Mouse (Mus musculus): ENCODE measurements around the gene Cabp2.
"Not testable (repeated sequence)": the region's sequence is repeated elsewhere in the genome, so short reads cannot be mapped to it uniquely, and the experiment has no call there.

DNA sequence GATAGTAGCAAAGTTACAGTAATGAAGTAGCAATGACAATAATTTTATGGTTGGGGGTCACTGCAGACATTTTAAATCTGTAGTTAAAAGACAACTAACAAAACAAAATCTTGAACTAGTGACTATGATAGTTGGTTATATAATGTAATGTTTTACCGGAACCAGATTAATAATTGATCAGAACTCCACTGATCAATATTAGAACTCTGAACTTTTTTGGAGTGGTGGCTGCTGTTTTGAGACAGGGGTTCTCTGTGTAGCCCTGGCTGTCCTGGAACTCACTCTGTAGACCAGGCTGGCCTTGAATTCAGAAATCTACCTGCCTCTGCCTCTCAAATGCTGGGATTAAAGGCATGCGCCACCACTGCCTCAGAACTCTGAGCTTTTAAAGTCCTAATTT, 13.1 kb upstream of the Cabp2 start:
- not testable (repeated sequence) for TF ChIP-seq CTCF (IDR thresholded peaks at IDR 0.05; ENCODE audit: borderline replicate concordance, insufficient read depth, low read length); POLR2A (IDR thresholded peaks at IDR 0.05; ENCODE audit: low read depth, low read length)
